Mouse (Mus musculus) layer of hippocampus, adult 2 months (tissue): ENCODE measurements around the gene Sac3d1. TPM values are rescaled to one million over a fixed set of nuclear protein-coding genes. Genes with fewer than 3 reads are reported as not detected.
"Not testable (repeated sequence)": the region's sequence is repeated elsewhere in the genome, so short reads cannot be mapped to it uniquely, and the experiment has no call there.

Experiments
- DNase-seq, 2 experiments: peaks; one replicate each; pipeline ENCODE4 v3.0.0; 2022; ENCODE audit warnings: low spot score in 2 of 2
- H3K27ac ChIP-seq: fragments of 200-600 bp; 2 replicates; pipeline ENCODE4 v1.8.1; 2022
- H3K4me3 ChIP-seq: fragments of 200-600 bp; 2 replicates; pipeline ENCODE4 v1.8.1; 2022; ENCODE audit warnings: mild to moderate bottlenecking
- CTCF ChIP-seq: fragments of 200-600 bp; conservative IDR thresholded peaks from 2 replicates; pipeline ENCODE4 v1.8.1; 2022; ENCODE audit warnings: antibody characterized with exemption, mild to moderate bottlenecking, moderate library complexity
- long read RNA-seq, 2 experiments: library from polyadenylated mRNA; stranded (forward); transcript quantifications; one replicate each; pipeline ENCODE4 v2.0.0; 2021; ENCODE audit warnings: borderline mapping rate in 2 of 2
- total RNA-seq, 2 experiments: library from RNA; stranded (reverse); gene quantifications; 2 replicates each; pipeline ENCODE4 v1.2.3; 2021

Sac3d1 gene
- 10 to 100 TPM; 14.0 to 15.0 TPM for total RNA-seq
- long read RNA-seq, experiment 1, transcript Sac3d1-201 (2 exons, 1,442 nt) = major isoform, 21 of 22 reads
- long read RNA-seq, experiment 1, partial matches to known transcripts = 0 of 22 reads
- long read RNA-seq, experiment 1, other reads (novel, unspliced or antisense) = 1 of 22 reads
- long read RNA-seq, experiment 2, transcript Sac3d1-201 (2 exons, 1,442 nt) = major isoform, 29 of 29 reads
- long read RNA-seq, experiment 2, partial matches to known transcripts = 0 of 29 reads
- long read RNA-seq, experiment 2, other reads (novel, unspliced or antisense) = 0 of 29 reads

DNA sequence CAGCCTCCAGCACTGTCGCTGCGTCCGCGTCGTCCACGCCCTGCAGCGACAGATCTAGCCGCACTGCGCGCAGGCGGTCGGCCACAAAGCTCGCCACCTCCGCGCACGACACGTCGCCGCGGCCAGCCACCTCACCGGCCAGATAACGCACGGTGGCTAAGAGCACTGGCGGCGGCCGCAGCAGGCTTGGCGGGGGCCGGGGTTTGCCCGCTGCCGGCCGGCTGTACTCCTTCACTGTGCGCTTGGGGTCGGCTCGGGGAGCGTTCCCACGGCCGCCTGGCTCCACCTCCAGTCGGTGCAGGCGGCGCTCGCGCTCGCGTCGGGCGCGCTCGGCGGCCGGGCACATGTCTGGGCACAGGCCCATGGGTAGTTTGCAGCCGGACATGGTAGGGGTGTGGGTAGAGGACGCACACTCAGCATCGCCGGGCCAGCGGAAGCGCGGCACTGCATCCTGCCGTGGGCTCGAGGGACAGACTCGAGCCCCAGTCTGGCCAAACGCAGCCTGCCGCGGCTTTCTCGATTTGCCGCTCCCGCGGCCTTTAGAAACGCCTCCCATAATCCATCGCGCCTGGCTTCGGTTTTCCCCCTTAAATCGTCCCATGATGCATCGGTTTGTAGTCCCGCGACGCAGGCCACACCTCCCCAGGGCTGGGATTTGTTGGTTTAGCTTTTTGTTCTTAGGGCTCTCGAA lies at the start of gene Sac3d1:
Sac3d1 (minus strand) TSS at position 665 of the 691 bp plus-strand sequence.
- peak within 1 kb of the TSS; percentile 95 for H3K27ac ChIP-seq
- peak; percentile 91 to 92 for DNase-seq
- peak within 1 kb of the TSS; percentile 80 for H3K4me3 ChIP-seq
- peak; percentile 38; the same call in 1 of the 2 replicates for TF ChIP-seq CTCF

DNA sequence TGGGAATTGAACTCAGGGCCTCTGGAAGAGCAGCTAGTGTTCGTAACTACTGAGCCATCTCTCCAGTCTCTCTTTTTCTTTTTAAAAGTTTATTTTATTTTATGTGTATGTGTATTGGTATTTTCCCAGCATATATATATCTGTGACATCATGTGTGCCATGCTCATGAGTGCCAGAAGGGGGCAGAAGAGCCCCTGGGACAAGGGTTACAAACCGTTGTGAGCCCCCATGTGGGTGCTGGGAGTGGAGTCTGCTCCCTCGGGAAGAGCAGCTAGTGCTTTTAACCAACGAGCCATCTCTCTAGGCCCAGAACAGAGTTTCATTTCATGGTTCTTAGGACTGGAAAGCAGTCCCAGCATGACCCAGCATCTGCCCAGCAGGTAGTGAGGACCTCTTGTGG lies 48.3 kb upstream of the Sac3d1 start:
- DNase-seq = no peak
- TF ChIP-seq CTCF = no peak; the same call in 1 of the 2 replicates
- Histone ChIP-seq H3K27ac (no peak overlapping the region), H3K4me3 (no peak overlapping the region)

DNA sequence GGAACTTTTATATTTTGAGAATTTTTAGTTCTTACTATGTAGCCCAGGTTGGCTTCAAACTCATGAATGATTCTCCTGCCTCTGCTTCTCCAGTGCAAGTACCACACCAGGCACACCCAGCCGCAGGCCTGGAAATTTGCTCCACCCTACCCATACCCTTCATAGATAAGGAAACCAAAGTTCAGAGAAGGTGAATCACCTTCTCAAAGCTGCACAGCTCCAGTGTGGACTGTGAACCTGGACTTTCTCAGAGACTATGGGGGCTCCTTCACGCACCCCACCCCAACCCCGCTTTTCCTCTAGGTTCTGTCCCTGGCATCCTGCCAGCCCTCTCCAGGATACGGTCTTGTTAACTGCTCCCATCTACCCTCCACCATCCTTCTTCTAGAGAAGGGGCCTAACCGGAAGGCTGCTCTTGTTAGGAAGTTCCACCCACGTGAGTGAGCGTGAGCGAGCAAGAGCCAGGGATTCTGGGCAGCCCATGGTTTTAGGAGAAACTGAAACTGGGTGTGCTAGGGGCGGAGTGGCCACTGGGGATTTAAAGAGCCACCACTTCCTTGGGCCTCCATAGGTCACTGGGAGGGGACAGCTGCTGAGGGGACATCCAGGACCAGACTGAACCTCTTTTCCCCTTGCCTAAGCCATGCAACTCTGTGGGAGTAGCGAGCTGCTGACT lies 45.6 kb upstream of the Sac3d1 start:
- no peak overlapping the region for H3K27ac ChIP-seq
- no peak for DNase-seq
- TF ChIP-seq CTCF = no peak
- H3K4me3 ChIP-seq = no peak overlapping the region

DNA sequence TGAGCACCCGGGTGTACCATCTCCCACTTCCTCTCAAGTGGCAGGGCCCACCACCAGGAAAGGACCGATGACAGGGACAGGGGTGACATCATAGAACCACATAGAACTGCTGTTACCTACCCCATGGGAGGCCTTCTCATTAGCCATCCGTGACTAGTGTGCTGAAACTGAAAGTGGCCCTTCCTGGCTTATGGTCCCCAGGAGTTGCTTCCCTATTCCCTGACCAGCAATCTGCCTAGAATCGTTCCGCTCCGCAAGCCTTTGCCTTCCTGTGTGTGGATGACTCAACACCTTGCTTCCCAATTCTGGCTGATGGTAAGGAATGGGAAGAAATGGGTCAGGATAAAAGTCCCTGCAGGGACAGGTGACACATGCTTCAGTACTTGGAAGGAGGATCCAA lies 38.8 kb upstream of the Sac3d1 start:
- DNase-seq = no peak
- Histone ChIP-seq H3K27ac (no peak overlapping the region), H3K4me3 (no peak overlapping the region)
- TF ChIP-seq CTCF = no peak

DNA sequence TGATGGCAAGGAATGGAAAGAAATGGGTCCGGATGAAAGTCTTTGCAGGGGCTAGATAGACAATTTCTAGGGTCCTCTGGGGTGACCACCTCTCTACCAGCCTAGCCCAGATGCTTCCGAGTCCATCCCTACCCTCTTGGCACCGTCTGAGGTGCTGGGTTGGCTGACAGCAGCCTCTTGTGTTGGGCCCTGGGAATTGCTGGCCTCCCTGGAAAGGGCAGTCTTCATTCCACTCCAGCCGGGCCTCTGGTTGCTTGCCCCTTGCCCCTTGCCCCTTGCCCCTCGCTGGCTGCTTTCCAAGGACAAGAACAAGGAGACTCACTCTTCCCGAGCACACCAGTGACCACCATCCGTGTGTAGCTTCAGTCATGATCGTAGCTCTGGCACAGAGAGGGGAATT lies 37.9 kb upstream of the Sac3d1 start:
- DNase-seq = no peak
- H3K27ac ChIP-seq = no peak overlapping the region
- H3K4me3 ChIP-seq = no peak overlapping the region
- TF ChIP-seq CTCF = peak; percentile 43

DNA sequence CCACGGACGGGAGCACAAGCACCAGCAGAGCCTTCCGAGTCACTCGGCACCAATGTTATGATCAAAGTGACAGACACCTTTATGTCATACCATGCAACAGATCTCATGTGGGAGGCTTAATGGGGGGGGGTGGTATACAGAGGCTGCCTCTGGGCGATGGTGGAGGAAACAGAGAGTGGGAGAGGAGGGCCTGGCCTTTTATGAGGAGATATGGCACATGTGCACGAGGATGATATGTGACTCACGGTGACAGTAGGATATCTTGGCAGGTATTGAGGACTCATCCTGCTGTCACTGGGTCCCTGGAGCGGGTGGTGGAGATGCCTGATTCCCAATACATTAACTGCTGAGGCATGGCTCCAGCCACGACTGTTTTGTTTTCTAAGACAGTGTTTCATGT lies 36.7 kb upstream of the Sac3d1 start:
- Histone ChIP-seq H3K27ac (no peak overlapping the region), H3K4me3 (no peak overlapping the region)
- no peak for DNase-seq
- TF ChIP-seq CTCF = no peak

DNA sequence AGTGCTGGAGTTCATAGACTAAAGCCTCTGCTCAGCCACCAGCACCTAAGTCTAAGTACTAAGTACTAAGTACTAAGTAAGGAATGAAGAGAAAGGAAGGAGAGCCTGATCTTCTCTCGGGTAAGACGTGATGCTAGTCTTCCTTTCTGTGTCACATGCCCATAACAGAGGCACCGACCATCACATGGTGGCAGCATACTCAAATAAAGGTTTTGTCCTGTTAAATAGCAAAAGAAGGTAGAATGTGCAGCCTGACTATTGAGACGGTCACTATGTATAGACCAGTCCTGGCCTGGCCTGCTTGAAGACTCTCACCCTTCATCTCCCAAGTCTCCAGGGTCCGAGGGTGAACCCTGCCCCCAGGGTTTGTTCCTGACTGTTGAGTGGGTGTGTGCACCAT lies 26.4 kb upstream of the Sac3d1 start:
- no peak overlapping the region for H3K4me3 ChIP-seq
- no peak for DNase-seq
- no peak overlapping the region for H3K27ac ChIP-seq
- TF ChIP-seq CTCF = peak; percentile 28

DNA sequence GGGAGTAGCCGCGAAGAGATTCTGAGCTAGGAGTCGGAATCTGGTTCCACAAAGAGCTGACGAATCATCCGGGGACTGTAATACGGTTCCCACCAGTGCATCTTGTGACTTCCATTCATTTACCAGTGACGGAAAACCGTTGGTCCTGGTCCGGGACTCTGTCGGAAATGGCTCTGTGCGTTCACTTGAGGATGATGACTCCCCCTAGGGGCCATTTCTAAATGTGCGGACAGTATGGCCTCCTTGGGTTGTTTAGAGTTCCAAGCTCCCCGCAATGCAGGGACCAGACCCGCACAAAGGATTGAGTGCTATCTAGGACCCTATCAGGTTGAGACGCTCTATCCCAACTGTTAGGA lies 22.9 kb upstream of the Sac3d1 start, which contains the start of gene Arl2:
Arl2 (minus strand) TSS at position 155 of the 356 bp plus-strand sequence.
- Histone ChIP-seq H3K27ac (peak within 1 kb of the TSS; percentile 99), H3K4me3 (peak within 1 kb of the TSS; percentile 78)
- DNase-seq = peak; percentile 80 to 83
- peak; percentile 75 for TF ChIP-seq CTCF

DNA sequence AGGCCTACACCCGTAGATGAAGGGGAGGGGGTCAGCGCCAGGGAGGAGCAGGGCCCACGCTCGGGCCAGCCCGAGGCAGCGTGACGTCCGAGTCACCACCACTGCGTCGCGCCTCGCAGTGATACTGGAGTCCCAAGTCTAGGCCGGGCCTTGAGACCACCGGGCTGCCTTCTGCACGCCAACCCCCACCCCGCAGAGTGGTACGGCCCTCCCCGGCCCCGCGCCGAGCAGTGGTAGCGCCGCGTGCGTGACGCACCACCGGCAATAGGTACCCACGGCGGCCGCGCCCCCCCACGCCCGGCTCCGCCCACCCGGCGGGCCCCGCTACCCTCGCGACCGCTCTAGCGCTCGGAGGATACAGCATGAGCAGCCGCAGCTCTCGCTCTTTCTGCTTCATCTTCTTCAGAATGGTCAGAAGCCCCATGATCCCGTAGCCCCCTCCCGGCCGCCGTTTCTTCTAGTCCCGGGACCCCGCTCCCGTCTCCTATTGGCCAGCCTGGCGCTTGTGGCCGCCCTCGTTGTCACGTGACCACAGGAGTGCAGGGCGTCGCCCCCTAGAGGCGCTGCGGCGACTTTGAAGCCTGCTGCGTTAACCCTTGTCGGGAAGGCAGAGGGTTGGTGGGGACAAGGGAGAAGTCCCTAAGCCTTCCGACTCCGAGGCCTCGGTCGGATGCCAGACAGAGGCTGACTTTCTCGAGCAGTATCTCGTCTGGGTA lies 22.4 kb upstream of the Sac3d1 start, which contains the start of gene Batf2:
Batf2 (plus strand) TSS at position 306 of the 716 bp plus-strand sequence.
- Histone ChIP-seq H3K27ac (peak within 1 kb of the TSS; percentile 99), H3K4me3 (peak within 1 kb of the TSS; percentile 78)
- DNase-seq = peak; percentile 89 to 92
- peak; percentile 82 for TF ChIP-seq CTCF

DNA sequence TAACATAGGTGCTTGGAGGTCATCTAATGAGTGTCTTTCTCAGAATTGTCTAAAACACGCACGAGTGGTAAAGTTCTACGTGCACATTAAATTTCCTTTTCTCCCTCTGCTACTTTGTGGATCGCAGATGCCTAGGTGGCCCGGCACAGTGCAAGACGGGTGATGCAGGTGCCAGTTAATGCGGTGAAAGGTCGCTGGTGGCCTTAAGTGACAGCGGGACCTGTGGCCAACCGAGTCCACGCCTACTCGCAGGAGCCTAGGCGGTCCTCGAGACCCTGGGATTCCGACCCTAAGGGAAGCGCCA lies 21.9 kb upstream of the Sac3d1 start:
- Histone ChIP-seq H3K4me3 (peak overlapping the region; percentile 78), H3K27ac (peak overlapping the region; percentile 99)
- no peak for TF ChIP-seq CTCF
- DNase-seq = no peak

DNA sequence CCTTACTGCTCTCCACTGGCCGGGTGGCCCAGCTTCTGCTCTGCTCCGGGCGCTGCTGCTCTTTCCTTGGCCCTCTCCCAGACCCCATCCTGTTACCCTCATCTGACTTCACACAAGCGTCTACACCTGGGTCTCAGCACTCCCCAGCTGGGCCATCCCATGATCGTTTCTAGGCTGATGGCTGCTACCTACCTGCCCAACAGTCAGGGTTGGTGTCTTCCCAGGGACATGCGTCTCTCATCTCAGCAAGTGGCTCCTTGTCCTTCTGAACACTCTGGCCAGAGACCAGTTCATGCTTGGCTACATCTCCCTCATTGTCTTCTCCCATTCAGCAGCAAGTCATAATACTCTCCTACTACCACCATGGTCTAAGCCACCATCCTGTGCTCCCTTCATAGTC lies 21.3 kb upstream of the Sac3d1 start:
- DNase-seq = no peak
- no peak for TF ChIP-seq CTCF
- Histone ChIP-seq H3K27ac (peak overlapping the region; percentile 99), H3K4me3 (peak overlapping the region; percentile 78)

DNA sequence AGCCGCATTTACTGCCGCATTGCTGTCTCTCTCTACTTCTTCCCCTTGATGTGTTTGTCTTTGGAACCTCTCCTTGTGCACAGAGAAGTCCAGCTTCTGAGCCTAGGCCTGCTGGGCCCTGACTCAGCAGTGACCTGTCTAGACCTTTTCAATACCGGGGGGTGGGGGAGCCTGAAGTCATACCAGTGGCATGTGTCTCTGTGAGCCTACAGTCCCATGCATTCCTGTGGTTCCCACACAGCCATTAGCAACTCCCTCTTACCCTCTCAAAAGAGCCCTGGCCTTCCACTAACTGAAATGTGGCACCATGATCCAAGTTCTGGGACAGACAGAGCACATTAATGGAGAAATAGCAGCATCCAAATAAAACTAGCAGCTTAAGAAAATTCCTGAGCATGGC lies 17.9 kb upstream of the Sac3d1 start:
- Histone ChIP-seq H3K27ac (no peak overlapping the region), H3K4me3 (no peak overlapping the region)
- no peak for TF ChIP-seq CTCF
- no peak for DNase-seq

DNA sequence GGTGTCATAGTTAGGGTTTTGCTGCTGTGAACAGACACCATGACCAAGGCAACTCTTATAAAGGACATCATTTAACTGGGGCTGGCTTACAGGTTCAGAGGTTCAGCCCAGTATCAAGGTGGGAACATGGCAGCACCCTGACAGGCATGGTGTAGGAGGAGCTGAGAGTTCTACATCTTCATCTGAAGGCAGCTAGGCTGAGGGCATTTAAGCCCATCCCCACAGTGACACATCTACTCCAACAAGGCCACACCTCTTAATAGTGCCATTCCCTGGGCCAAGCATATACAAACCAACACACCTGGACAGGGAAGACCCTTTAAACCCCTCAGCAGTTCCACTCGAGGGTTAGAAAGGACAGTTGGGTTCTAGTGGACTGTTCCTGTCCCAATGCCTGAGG lies 14.7 kb upstream of the Sac3d1 start:
- not testable (repeated sequence) for H3K4me3 ChIP-seq, DNase-seq
- H3K27ac ChIP-seq = peak overlapping the region; percentile 70; the same call in 1 of the 2 replicates
